Mouse (Mus musculus) midbrain, postnatal 0 days (tissue): ENCODE measurements around the gene Kif26a. TPM values are rescaled to one million over a fixed set of nuclear protein-coding genes. Genes with fewer than 3 reads are reported as not detected.

Experiments used
- ATAC-seq: fragments of 200-750 bp; cut with Nextera tagmentation; 2 replicates; pipeline ENCODE4 v1.8.0; 2017; ENCODE audit warnings: moderate number of reproducible peaks, mild to moderate bottlenecking, moderate TSS enrichment, moderate library complexity; ENCODE audit not compliant: low FRiP score
- DNase-seq: peaks from one replicate; pipeline ENCODE4 v3.0.0-alpha.2; 2015; ENCODE audit warnings: low spot score
- H3K27ac ChIP-seq: fragments of 300-500 bp; sonication (generic); 2 replicates; pipeline ENCODE4 v1.5.1; 2014; ENCODE audit warnings: low read depth, mild to moderate bottlenecking, low read length, mixed read lengths
- H3K27me3 ChIP-seq: fragments of 300-500 bp; sonication (generic); 2 replicates; pipeline ENCODE4 v1.6.1; 2014; ENCODE audit warnings: low read length, control low read depth, mixed read lengths; ENCODE audit not compliant: insufficient read depth
- H3K36me3 ChIP-seq: fragments of 300-500 bp; sonication (generic); 2 replicates; pipeline ENCODE4 v1.6.1; 2014; ENCODE audit warnings: low read length, control low read depth, mixed read lengths; ENCODE audit not compliant: insufficient read depth
- H3K4me1 ChIP-seq: fragments of 300-500 bp; sonication (generic); 2 replicates; pipeline ENCODE4 v1.6.1; 2014; ENCODE audit warnings: mild to moderate bottlenecking, control low read depth, antibody characterized with exemption, low read length, mixed read lengths; ENCODE audit not compliant: insufficient read depth
- H3K4me2 ChIP-seq: fragments of 300-500 bp; sonication (generic); 2 replicates; pipeline ENCODE4 v1.6.1; 2014; ENCODE audit warnings: low read depth, mild to moderate bottlenecking, low read length, mixed read lengths; ENCODE audit not compliant: poor library complexity, severe bottlenecking
- H3K4me3 ChIP-seq: fragments of 300-500 bp; sonication (generic); 2 replicates; pipeline ENCODE4 v1.5.1; 2014; ENCODE audit warnings: low read depth, mild to moderate bottlenecking, low read length, moderate library complexity
- H3K9ac ChIP-seq: fragments of 300-500 bp; sonication (generic); replicated peaks from 2 replicates; pipeline ENCODE4 v1.6.1; 2014; ENCODE audit warnings: mild to moderate bottlenecking, low read length, moderate library complexity, mixed read lengths; ENCODE audit not compliant: poor library complexity, severe bottlenecking
- H3K9me3 ChIP-seq: fragments of 300-500 bp; sonication (generic); 2 replicates; pipeline ENCODE4 v1.6.1; 2016; ENCODE audit warnings: low read length, control low read depth
- CTCF ChIP-seq: IDR thresholded peaks from 2 replicates; pipeline ENCODE4 v1.5.1; 2016; ENCODE audit warnings: antibody characterized with exemption, mild to moderate bottlenecking
- WGBS: fragments of 180-500 bp; shearing (Covaris S2); extraction: QIAGEN DNeasy Blood & Tissue Kit; methylation state at CpG from one replicate; pipeline ENCODE4 v1.1.7; 2014; 5-methylcytosine and 5-hydroxymethylcytosine counted together
- polyA plus RNA-seq: library from polyadenylated mRNA; unstranded; fragments of >200 nt; fragmentation: Nextera tagmentation; extraction: Ambion mirVana; gene quantifications from 2 replicates; pipeline ENCODE4 v1.2.1, GENCODE M21; 2015
- total RNA-seq: library from RNA; depleted of rRNA; stranded (reverse); fragments of >200 nt; gene quantifications from 2 replicates; pipeline ENCODE4 v1.2.3, GENCODE M21; 2014

Kif26a gene
- total and polyA plus RNA-seq, 2 experiments from 2014 or later = 2.4 to 26.5 TPM

DNA sequence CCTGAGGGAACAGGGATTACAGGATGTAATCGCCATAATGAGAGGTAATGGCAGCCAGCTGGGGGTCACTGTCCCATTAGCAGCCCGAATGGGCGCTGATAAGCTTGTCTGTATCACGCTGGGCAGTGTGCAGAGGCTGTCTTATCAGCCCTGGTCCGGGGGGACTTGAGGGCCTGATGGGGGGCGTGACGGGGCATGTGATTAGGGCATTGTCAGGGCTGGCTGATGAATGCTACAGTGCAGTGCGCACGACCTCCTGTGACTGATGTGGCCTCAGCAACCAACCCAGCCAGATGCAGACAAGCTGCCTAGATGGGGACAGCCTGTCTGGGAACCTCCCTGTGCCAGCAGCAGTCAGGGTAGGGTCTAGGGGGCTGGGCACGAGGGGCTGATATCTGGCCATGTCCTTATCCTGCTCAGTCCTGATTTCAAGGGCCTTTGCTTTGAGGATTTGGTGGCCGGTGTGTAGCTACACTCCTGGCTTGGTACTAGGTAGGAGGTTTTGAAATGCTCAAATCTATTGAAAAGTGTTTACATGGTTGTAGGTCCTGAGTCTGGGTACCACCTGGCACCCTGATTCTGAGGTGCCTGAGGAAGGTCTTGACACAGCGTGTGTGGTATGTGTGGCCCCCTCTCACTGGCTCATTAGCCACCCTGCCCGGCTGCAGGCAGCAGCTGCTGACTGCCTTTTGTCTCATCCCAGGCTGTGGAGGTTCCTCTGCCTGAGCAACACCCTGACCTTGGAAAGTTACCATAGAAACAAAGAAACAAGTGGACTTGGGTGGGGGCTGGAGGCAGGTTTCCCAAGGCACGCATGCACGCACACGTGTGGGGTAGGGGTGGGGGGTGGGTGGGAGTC is 18.2 kb downstream of the Kif26a start:
- H3K4me2 ChIP-seq = no peak overlapping the region
- H3K9me3 ChIP-seq = no peaks in the 10 kb centered on the region
- ATAC-seq (peak; percentile 25; the same call in 1 of the 2 replicates), DNase-seq (no peak)
- 21% methylated on average over 16 of the region's 16 CpGs for WGBS
- no peak overlapping the region for H3K27ac ChIP-seq
- TF ChIP-seq CTCF = no peak
- no peaks in the 10 kb centered on the region for H3K36me3 ChIP-seq
- no peak overlapping the region for H3K9ac ChIP-seq
- H3K27me3 ChIP-seq = no peaks in the 10 kb centered on the region
- no peak overlapping the region for H3K4me3 ChIP-seq
- H3K4me1 ChIP-seq = peaks cover 4% of the 10 kb centered on the region; the same call in 1 of the 2 replicates

DNA sequence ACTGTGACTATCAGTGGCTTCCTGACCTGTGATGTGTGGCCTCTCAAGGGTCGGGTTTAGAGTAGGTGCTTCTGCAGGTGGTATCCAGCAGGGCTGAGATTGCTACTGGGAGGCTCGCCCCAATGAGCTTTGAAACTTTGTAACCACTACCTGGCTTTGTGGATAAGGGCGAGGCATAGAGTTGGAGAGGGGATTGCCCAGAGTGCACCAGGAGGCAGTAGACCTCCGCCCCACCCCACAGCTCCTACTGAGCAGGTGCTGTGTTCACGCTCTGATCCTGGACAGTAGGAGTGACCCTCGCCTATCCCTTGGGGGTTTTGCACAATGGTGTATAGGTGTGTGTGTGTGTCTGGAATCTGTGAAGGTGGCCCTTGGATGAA is 18.8 kb downstream of the Kif26a start:
- DNase-seq (no peak), ATAC-seq (no peak)
- H3K27ac ChIP-seq = no peak overlapping the region
- H3K9me3 ChIP-seq = no peaks in the 10 kb centered on the region
- no peak overlapping the region for H3K4me3 ChIP-seq
- WGBS = 77% methylated on average over 6 of the region's 6 CpGs
- H3K27me3 ChIP-seq = no peaks in the 10 kb centered on the region
- no peak overlapping the region for H3K9ac ChIP-seq
- peaks cover 4% of the 10 kb centered on the region; the same call in 1 of the 2 replicates for H3K4me1 ChIP-seq
- no peak overlapping the region for H3K4me2 ChIP-seq
- H3K36me3 ChIP-seq = peaks cover 3% of the 10 kb centered on the region; the same call in 1 of the 2 replicates
- TF ChIP-seq CTCF = no peak

DNA sequence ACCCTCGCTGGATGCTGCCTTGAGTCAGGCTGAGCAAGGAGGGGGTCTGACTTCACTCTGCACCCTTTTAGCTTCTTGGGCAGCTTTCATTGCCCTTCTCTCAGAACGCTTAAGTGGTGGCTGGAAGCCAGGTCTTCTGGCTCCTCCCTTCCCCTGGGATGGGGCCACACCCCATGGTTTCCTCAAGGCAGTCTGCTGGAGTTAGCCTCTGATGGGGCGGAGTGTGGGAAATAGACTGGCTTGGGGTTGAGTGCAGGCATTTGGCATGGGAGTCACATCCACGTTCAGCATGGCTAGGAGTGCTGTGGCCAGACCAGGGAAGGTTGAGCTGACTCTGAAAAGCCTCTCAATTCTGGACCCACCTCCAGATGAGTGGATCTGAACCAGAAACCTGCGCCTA is 23.2 kb downstream of the Kif26a start:
- TF ChIP-seq CTCF = no peak
- Histone ChIP-seq H3K4me1 (peaks cover 9% of the 10 kb centered on the region), H3K36me3 (peaks cover 9% of the 10 kb centered on the region; the same call in 1 of the 2 replicates), H3K27ac (no peak overlapping the region), H3K9ac (no peak overlapping the region), H3K4me3 (no peak overlapping the region), H3K9me3 (no peaks in the 10 kb centered on the region), H3K4me2 (no peak overlapping the region), H3K27me3 (no peaks in the 10 kb centered on the region)
- ATAC-seq = no peak
- 74% methylated on average over 5 of the region's 5 CpGs for WGBS
- DNase-seq = no peak

DNA sequence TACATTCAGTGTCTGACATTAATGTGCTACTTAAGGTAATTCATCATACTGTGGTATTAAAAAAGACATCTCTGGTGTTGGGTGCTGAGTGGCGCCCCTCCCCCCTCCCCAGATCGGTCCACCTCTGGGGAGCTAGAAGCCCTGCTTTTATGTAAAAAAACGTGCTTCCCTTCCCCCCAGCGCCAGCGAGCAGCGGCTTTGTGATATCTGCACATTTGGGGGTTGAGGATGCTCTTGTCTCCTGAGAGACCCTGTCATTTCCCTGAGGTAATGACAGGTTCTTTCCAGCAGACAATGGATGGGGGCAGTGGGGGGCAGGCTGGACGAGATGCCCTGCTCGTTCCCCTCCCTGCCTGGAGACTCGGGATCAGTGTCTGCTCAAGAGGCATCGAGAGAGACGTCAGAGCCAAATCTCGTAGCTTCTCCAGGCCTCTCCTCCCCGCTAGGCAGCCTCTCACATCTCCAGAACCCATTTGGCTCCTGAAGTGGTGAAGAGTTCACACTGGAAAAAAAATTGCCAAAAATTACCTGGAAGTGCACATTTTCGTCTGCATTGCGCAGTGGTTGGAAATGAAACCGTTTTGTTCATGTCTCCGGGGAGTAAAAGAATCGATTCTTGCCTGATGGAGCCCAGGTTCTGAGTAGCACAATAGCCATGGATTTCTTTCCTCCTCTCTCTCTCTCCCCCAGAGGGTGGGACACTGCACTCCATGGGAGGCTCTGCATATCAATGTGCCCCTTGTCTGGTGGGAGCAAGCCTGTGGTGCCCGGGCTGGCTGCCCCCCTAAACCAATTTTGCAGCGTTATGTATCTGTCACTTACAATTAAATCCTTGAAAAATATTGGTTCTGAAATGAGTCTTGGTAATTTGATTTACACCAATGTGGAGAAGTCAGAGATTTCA is 24.9 kb downstream of the Kif26a start:
- DNase-seq = no peak
- H3K36me3 ChIP-seq = peaks cover 21% of the 10 kb centered on the region
- no peak for TF ChIP-seq CTCF
- H3K27me3 ChIP-seq = no peaks in the 10 kb centered on the region
- 0 out of 2 replicates have a peak overlapping the region, but pooled peaks have one; percentile 29 for H3K9ac ChIP-seq
- ATAC-seq = no peak
- H3K4me1 ChIP-seq = peaks cover 6% of the 10 kb centered on the region
- H3K9me3 ChIP-seq = no peaks in the 10 kb centered on the region
- WGBS = 20% methylated on average over 20 of the region's 20 CpGs
- peak overlapping the region; percentile 7; the same call in 1 of the 2 replicates for H3K4me2 ChIP-seq
- H3K4me3 ChIP-seq = no peak overlapping the region
- peak overlapping the region; percentile 62 for H3K27ac ChIP-seq

DNA sequence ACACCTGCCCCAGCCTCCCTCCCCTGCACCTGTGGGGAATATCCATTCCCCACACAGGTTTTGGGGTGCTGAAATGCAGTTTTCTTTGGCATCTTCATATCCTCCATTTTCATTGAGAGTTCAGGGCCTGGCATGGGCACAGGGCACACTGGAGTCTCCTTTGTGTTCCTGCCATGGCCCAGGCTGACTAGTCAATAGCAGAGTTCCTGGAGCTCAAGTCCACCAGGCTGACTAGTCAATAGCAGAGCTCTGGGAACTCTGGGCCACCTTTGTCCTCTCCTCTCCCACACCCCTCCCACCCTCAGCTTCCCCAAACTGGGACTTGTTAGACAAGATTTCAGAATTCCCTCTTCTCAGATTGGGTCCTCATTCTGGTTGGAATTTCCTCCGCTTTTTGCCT is 25.6 kb downstream of the Kif26a start:
- Histone ChIP-seq H3K4me1 (peaks cover 6% of the 10 kb centered on the region), H3K27ac (peak overlapping the region; percentile 62; the same call in 1 of the 2 replicates), H3K27me3 (no peaks in the 10 kb centered on the region), H3K4me3 (no peak overlapping the region), H3K4me2 (no peak overlapping the region), H3K36me3 (peaks cover 23% of the 10 kb centered on the region), H3K9me3 (no peaks in the 10 kb centered on the region), H3K9ac (0 out of 2 replicates have a peak overlapping the region, but pooled peaks have one; percentile 29)
- DNase-seq (peak; percentile 62), ATAC-seq (no peak)
- 96% methylated on average over 1 of the region's 1 CpGs for WGBS
- TF ChIP-seq CTCF = no peak
